Mouse (Mus musculus): ENCODE data around the gene Stk38l. TPM values are rescaled to one million over a fixed set of nuclear protein-coding genes. Genes with fewer than 3 reads are reported as not detected.

Gene Stk38l
- polyA plus RNA-seq, 2 experiments, result 1.7 to 4.4 TPM

GRCm38 (mm10) chr6:146732232-146732631, 7.4 kb downstream of the Stk38l start:
- DNase-seq (ENCODE audit: low read depth in 3 of 3, low spot score in 3 of 3), result no peak
- no peak for ATAC-seq (ENCODE audit: insufficient read depth)
- no peak overlapping the region for H3K9ac ChIP-seq (replicated peaks)
- no peaks in the 10 kb centered on the region for H3K36me3 ChIP-seq (replicated peaks; ENCODE audit: control insufficient read depth, insufficient read depth, low read depth)
- TF ChIP-seq CTCF (IDR thresholded peaks at IDR 0.05; ENCODE audit: low read depth) (no peak), EP300 (IDR thresholded peaks at IDR 0.05; ENCODE audit: low read depth) (no peak)
- H3K4me1 ChIP-seq (replicated peaks; ENCODE audit: control insufficient read depth in 2 of 2, insufficient read depth in 2 of 2, low read length in 1 of 2), result peaks cover 3 to 4% of the 10 kb centered on the region in 2 experiments
- 37% methylated on average over 3 of the region's 3 CpGs for WGBS (ENCODE audit: insufficient replicate concordance)
- H3K4me3 ChIP-seq (ENCODE audit: insufficient read depth in 1 of 2, low read depth in 2 of 2, low read length in 2 of 2), result no peak overlapping the region
- H3K4me2 ChIP-seq (ENCODE audit: low read depth), result no peak overlapping the region
- H3K27me3 ChIP-seq (ENCODE audit: control insufficient read depth, insufficient read depth, low read length), result no peaks in the 10 kb centered on the region
- no peak overlapping the region for H3K27ac ChIP-seq
- H3K9me3 ChIP-seq (ENCODE audit: control insufficient read depth, low read length), result no peaks in the 10 kb centered on the region

GRCm38 (mm10) chr6:146732676-146733075, 7.9 kb downstream of the Stk38l start:
- no peak for ATAC-seq (ENCODE audit: insufficient read depth)
- WGBS (ENCODE audit: insufficient replicate concordance), result 32% methylated on average over 1 of the region's 1 CpGs
- Histone ChIP-seq H3K4me1 (replicated peaks; ENCODE audit: control insufficient read depth in 2 of 2, insufficient read depth in 2 of 2, low read length in 1 of 2) (peaks cover 3 to 4% of the 10 kb centered on the region in 2 experiments), H3K36me3 (replicated peaks; ENCODE audit: control insufficient read depth, insufficient read depth, low read depth) (no peaks in the 10 kb centered on the region), H3K4me3 (ENCODE audit: insufficient read depth in 1 of 2, low read depth in 2 of 2, low read length in 2 of 2) (no peak overlapping the region), H3K9me3 (ENCODE audit: control insufficient read depth, low read length) (no peaks in the 10 kb centered on the region), H3K4me2 (ENCODE audit: low read depth) (no peak overlapping the region), H3K9ac (replicated peaks) (no peak overlapping the region), H3K27me3 (ENCODE audit: control insufficient read depth, insufficient read depth, low read length) (no peaks in the 10 kb centered on the region), H3K27ac (no peak overlapping the region)
- TF ChIP-seq CTCF (IDR thresholded peaks at IDR 0.05; ENCODE audit: low read depth), result no peak
- no peak for TF ChIP-seq EP300 (IDR thresholded peaks at IDR 0.05; ENCODE audit: low read depth)
- no peak for DNase-seq (ENCODE audit: low read depth in 3 of 3, low spot score in 3 of 3)

DNA sequence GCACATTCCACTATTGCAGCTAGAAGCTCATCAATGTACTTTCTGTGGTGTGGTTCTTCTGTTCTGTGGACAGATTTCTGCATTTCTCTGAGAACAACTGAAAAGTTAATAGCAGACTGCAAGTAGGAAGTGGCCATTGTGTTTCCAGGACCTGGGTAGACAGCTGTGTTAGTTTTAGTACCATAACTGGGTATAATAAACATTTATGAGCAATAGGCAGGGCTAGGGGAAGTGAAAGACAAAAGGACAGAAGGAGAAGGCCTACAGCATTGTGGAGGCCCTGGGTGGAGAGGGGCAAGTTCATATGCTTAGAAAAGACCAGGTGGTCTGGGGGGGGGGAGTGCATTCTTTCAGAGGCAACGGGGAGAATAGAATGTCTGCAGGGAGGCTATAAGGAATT, 8.8 kb downstream of the Stk38l start:
- Histone ChIP-seq H3K36me3 (replicated peaks; ENCODE audit: control insufficient read depth, insufficient read depth, low read depth) (no peaks in the 10 kb centered on the region), H3K27me3 (ENCODE audit: control insufficient read depth, insufficient read depth, low read length) (no peaks in the 10 kb centered on the region), H3K27ac (no peak overlapping the region), H3K4me2 (ENCODE audit: low read depth) (no peak overlapping the region), H3K4me1 (replicated peaks; ENCODE audit: control insufficient read depth in 2 of 2, insufficient read depth in 2 of 2, low read length in 1 of 2) (peaks cover 3 to 4% of the 10 kb centered on the region in 2 experiments), H3K9ac (replicated peaks) (no peak overlapping the region), H3K4me3 (ENCODE audit: insufficient read depth in 1 of 2, low read depth in 2 of 2, low read length in 2 of 2) (no peak overlapping the region), H3K9me3 (ENCODE audit: control insufficient read depth, low read length) (no peaks in the 10 kb centered on the region)
- ATAC-seq (ENCODE audit: insufficient read depth) (no peak), DNase-seq (ENCODE audit: low read depth in 3 of 3, low spot score in 3 of 3) (no peak)
- no peak for TF ChIP-seq EP300 (IDR thresholded peaks at IDR 0.05; ENCODE audit: low read depth)
- no peak for TF ChIP-seq CTCF (IDR thresholded peaks at IDR 0.05; ENCODE audit: low read depth)
- WGBS (ENCODE audit: insufficient replicate concordance), result 79% methylated on average over 1 of the region's 1 CpGs

- Histone ChIP-seq H3K4me3 (ENCODE audit: insufficient read depth in 1 of 2, low read depth in 2 of 2, low read length in 2 of 2) (no peak overlapping the region), H3K4me1 (replicated peaks; ENCODE audit: control insufficient read depth in 2 of 2, insufficient read depth in 2 of 2, low read length in 1 of 2) (peaks cover 3 to 5% of the 10 kb centered on the region in 2 experiments; a peak in 3 of 4 replicates), H3K9me3 (ENCODE audit: control insufficient read depth, low read length) (no peaks in the 10 kb centered on the region), H3K9ac (replicated peaks) (no peak overlapping the region), H3K27ac (no peak overlapping the region), H3K36me3 (replicated peaks; ENCODE audit: control insufficient read depth, insufficient read depth, low read depth) (no peaks in the 10 kb centered on the region), H3K27me3 (ENCODE audit: control insufficient read depth, insufficient read depth, low read length) (no peaks in the 10 kb centered on the region), H3K4me2 (ENCODE audit: low read depth) (no peak overlapping the region)
- ATAC-seq (ENCODE audit: insufficient read depth) (no peak), DNase-seq (ENCODE audit: low read depth in 3 of 3, low spot score in 3 of 3) (no peak)
- WGBS (ENCODE audit: insufficient replicate concordance), result 54% methylated on average over 1 of the region's 1 CpGs
- TF ChIP-seq CTCF (IDR thresholded peaks at IDR 0.05; ENCODE audit: low read depth) (no peak), EP300 (IDR thresholded peaks at IDR 0.05; ENCODE audit: low read depth) (no peak)
Measured at GRCm38 (mm10) chr6:146738889-146739288, 14.1 kb downstream of the Stk38l start.

- Histone ChIP-seq H3K36me3 (replicated peaks; ENCODE audit: control insufficient read depth, insufficient read depth, low read depth) (no peaks in the 10 kb centered on the region), H3K4me1 (replicated peaks; ENCODE audit: control insufficient read depth in 2 of 2, insufficient read depth in 2 of 2, low read length in 1 of 2) (peaks cover 3 to 5% of the 10 kb centered on the region in 2 experiments; a peak in 3 of 4 replicates), H3K4me2 (ENCODE audit: low read depth) (no peak overlapping the region), H3K4me3 (ENCODE audit: insufficient read depth in 1 of 2, low read depth in 2 of 2, low read length in 2 of 2) (no peak overlapping the region), H3K9me3 (ENCODE audit: control insufficient read depth, low read length) (no peaks in the 10 kb centered on the region), H3K9ac (replicated peaks) (no peak overlapping the region), H3K27ac (no peak overlapping the region), H3K27me3 (ENCODE audit: control insufficient read depth, insufficient read depth, low read length) (no peaks in the 10 kb centered on the region)
- ATAC-seq (ENCODE audit: insufficient read depth), result no peak
- TF ChIP-seq CTCF (IDR thresholded peaks at IDR 0.05; ENCODE audit: low read depth) (no peak), EP300 (IDR thresholded peaks at IDR 0.05; ENCODE audit: low read depth) (no peak)
- DNase-seq (ENCODE audit: low read depth in 3 of 3, low spot score in 3 of 3), result no peak
Measured at GRCm38 (mm10) chr6:146740724-146741123, 15.9 kb downstream of the Stk38l start.
